Mouse (Mus musculus) intestine, embryonic 16.5 days (tissue): ENCODE measurements around the gene Gse1. TPM values are rescaled to one million over a fixed set of nuclear protein-coding genes. Genes with fewer than 3 reads are reported as not detected.

Source experiments
- ATAC-seq: fragments of 200-750 bp; cut with Nextera tagmentation; 2 replicates; pipeline ENCODE4 v1.8.0; 2017; ENCODE audit warnings: moderate TSS enrichment, moderate library complexity
- H3K27ac ChIP-seq: fragments of 300-500 bp; sonication (generic); 2 replicates; pipeline ENCODE4 v1.5.1; 2014; ENCODE audit warnings: mild to moderate bottlenecking, low read length
- H3K27me3 ChIP-seq: fragments of 300-500 bp; sonication (generic); replicated peaks from 2 replicates; pipeline ENCODE4 v1.6.1; 2014; ENCODE audit warnings: low read length, control low read depth, mixed read lengths; ENCODE audit not compliant: control insufficient read depth, insufficient read depth
- H3K36me3 ChIP-seq: fragments of 300-500 bp; sonication (generic); 2 replicates; pipeline ENCODE4 v1.6.1; 2014; ENCODE audit warnings: low read length, control low read depth; ENCODE audit not compliant: control insufficient read depth, insufficient read depth
- H3K4me1 ChIP-seq: fragments of 300-500 bp; sonication (generic); 2 replicates; pipeline ENCODE4 v1.6.1; 2014; ENCODE audit warnings: low read length, control low read depth, mixed read lengths; ENCODE audit not compliant: control insufficient read depth, insufficient read depth
- H3K4me2 ChIP-seq: fragments of 300-500 bp; sonication (generic); 2 replicates; pipeline ENCODE4 v1.6.1; 2014; ENCODE audit warnings: low read depth, low read length, control low read depth
- H3K4me3 ChIP-seq: fragments of 300-500 bp; sonication (generic); 2 replicates; pipeline ENCODE4 v1.5.1; 2014; ENCODE audit warnings: mild to moderate bottlenecking, low read length
- H3K9ac ChIP-seq: fragments of 300-500 bp; sonication (generic); 2 replicates; pipeline ENCODE4 v1.6.1; 2014; ENCODE audit warnings: low read depth, low read length
- H3K9me3 ChIP-seq: fragments of 300-500 bp; sonication (generic); 2 replicates; pipeline ENCODE4 v1.6.1; 2016; ENCODE audit warnings: low read length, control low read depth; ENCODE audit not compliant: control insufficient read depth
- WGBS: fragments of 180-500 bp; shearing (Covaris S2); extraction: QIAGEN DNeasy Blood & Tissue Kit; methylation state at CpG from one replicate; pipeline ENCODE4 v1.1.7; 2014; 5-methylcytosine and 5-hydroxymethylcytosine counted together
- polyA plus RNA-seq: library from polyadenylated mRNA; unstranded; fragments of >200 nt; fragmentation: Nextera tagmentation; extraction: Ambion mirVana; gene quantifications from 2 replicates; pipeline ENCODE4 v1.2.1, GENCODE M21; 2015

Gene Gse1
- polyA plus RNA-seq, 1 experiment from 2014 or later = 7.3 TPM

GRCm38 (mm10) chr8:120273430-120273829 lies 45.2 kb downstream of the Gse1 start:
- Histone ChIP-seq H3K9me3 (no peaks in the 10 kb centered on the region), H3K4me1 (peaks cover 46% of the 10 kb centered on the region), H3K9ac (no peak overlapping the region), H3K27me3 (no peaks in the 10 kb centered on the region), H3K4me2 (no peak overlapping the region), H3K4me3 (no peak overlapping the region), H3K36me3 (no peaks in the 10 kb centered on the region), H3K27ac (no peak overlapping the region)
- 81% methylated on average over 4 of the region's 4 CpGs for WGBS
- ATAC-seq = no peak

GRCm38 (mm10) chr8:120276051-120276890 lies 48.0 kb downstream of the Gse1 start:
- under 1% methylated on average over 49 of the region's 49 CpGs for WGBS

GRCm38 (mm10) chr8:120276891-120277426 lies 48.7 kb downstream of the Gse1 start:
- H3K36me3 ChIP-seq = no peaks in the 10 kb centered on the region
- H3K4me3 ChIP-seq = peak overlapping the region; percentile 48
- H3K27ac ChIP-seq = peak overlapping the region; percentile 92
- H3K4me1 ChIP-seq = peaks cover 49% of the 10 kb centered on the region
- H3K4me2 ChIP-seq = peak overlapping the region; percentile 70
- H3K9me3 ChIP-seq = no peaks in the 10 kb centered on the region
- peak; percentile 20 for ATAC-seq
- H3K9ac ChIP-seq = peak overlapping the region; percentile 74
- H3K27me3 ChIP-seq = no peaks in the 10 kb centered on the region
- WGBS = 12% methylated on average over 16 of the region's 16 CpGs

More at GRCm38 (mm10) chr8:120276051-120276890, 48.0 kb downstream of the Gse1 start:
- peak; percentile 92 for ATAC-seq
- Histone ChIP-seq H3K36me3 (no peaks in the 10 kb centered on the region), H3K27ac (peak overlapping the region; percentile 92), H3K9me3 (no peaks in the 10 kb centered on the region), H3K27me3 (no peaks in the 10 kb centered on the region), H3K9ac (peak overlapping the region; percentile 74), H3K4me3 (peak overlapping the region; percentile 48), H3K4me2 (peak overlapping the region; percentile 70), H3K4me1 (peaks cover 44% of the 10 kb centered on the region)

GRCm38 (mm10) chr8:120278009-120278408 lies 49.8 kb downstream of the Gse1 start:
- Histone ChIP-seq H3K9ac (peak overlapping the region; percentile 34), H3K27me3 (no peaks in the 10 kb centered on the region), H3K36me3 (no peaks in the 10 kb centered on the region), H3K9me3 (no peaks in the 10 kb centered on the region), H3K4me2 (0 out of 2 replicates have a peak overlapping the region, but pooled peaks have one; percentile 10), H3K4me3 (no peak overlapping the region), H3K4me1 (peaks cover 57% of the 10 kb centered on the region), H3K27ac (peak overlapping the region; percentile 92; the same call in 1 of the 2 replicates)
- no peak for ATAC-seq
- 53% methylated on average over 14 of the region's 14 CpGs for WGBS

GRCm38 (mm10) chr8:120279418-120279817 lies 51.2 kb downstream of the Gse1 start:
- Histone ChIP-seq H3K4me1 (peaks cover 66% of the 10 kb centered on the region), H3K4me3 (no peak overlapping the region), H3K9me3 (no peaks in the 10 kb centered on the region), H3K36me3 (no peaks in the 10 kb centered on the region), H3K27me3 (no peaks in the 10 kb centered on the region), H3K9ac (no peak overlapping the region), H3K27ac (peak overlapping the region; percentile 5; the same call in 1 of the 2 replicates), H3K4me2 (no peak overlapping the region)
- WGBS = 68% methylated on average over 8 of the region's 8 CpGs
- no peak for ATAC-seq

- Histone ChIP-seq H3K27ac (no peak overlapping the region), H3K36me3 (no peaks in the 10 kb centered on the region), H3K9ac (no peak overlapping the region), H3K4me3 (no peak overlapping the region), H3K4me1 (peaks cover 69% of the 10 kb centered on the region), H3K27me3 (no peaks in the 10 kb centered on the region), H3K9me3 (no peaks in the 10 kb centered on the region), H3K4me2 (no peak overlapping the region)
- ATAC-seq = no peak
- 14% methylated on average over 4 of the region's 4 CpGs for WGBS
Measured at GRCm38 (mm10) chr8:120281487-120281886, 53.2 kb downstream of the Gse1 start.

- no peaks in the 10 kb centered on the region for H3K36me3 ChIP-seq
- WGBS = 69% methylated on average over 5 of the region's 5 CpGs
- ATAC-seq = no peak
- H3K9ac ChIP-seq = 0 out of 2 replicates have a peak overlapping the region, but pooled peaks have one; percentile 2
- H3K27ac ChIP-seq = peak overlapping the region; percentile 27; the same call in 1 of the 2 replicates
- H3K4me1 ChIP-seq = peaks cover 59% of the 10 kb centered on the region
- H3K4me3 ChIP-seq = no peak overlapping the region
- no peaks in the 10 kb centered on the region for H3K9me3 ChIP-seq
- H3K27me3 ChIP-seq = no peaks in the 10 kb centered on the region
- H3K4me2 ChIP-seq = no peak overlapping the region
Measured at GRCm38 (mm10) chr8:120282465-120282864, 54.2 kb downstream of the Gse1 start.

GRCm38 (mm10) chr8:120284265-120284664 lies 56.0 kb downstream of the Gse1 start:
- Histone ChIP-seq H3K27ac (peak overlapping the region; percentile 78), H3K4me3 (no peak overlapping the region), H3K4me1 (peaks cover 53% of the 10 kb centered on the region), H3K9me3 (no peaks in the 10 kb centered on the region), H3K9ac (peak overlapping the region; percentile 37; the same call in 1 of the 2 replicates), H3K4me2 (no peak overlapping the region), H3K27me3 (no peaks in the 10 kb centered on the region), H3K36me3 (no peaks in the 10 kb centered on the region)
- 39% methylated on average over 9 of the region's 9 CpGs for WGBS
- no peak for ATAC-seq

GRCm38 (mm10) chr8:120285033-120285432 lies 56.8 kb downstream of the Gse1 start:
- Histone ChIP-seq H3K4me1 (peaks cover 61% of the 10 kb centered on the region), H3K4me3 (no peak overlapping the region), H3K9ac (peak overlapping the region; percentile 39; the same call in 1 of the 2 replicates), H3K27me3 (no peaks in the 10 kb centered on the region), H3K36me3 (no peaks in the 10 kb centered on the region), H3K4me2 (no peak overlapping the region), H3K27ac (peak overlapping the region; percentile 78), H3K9me3 (no peaks in the 10 kb centered on the region)
- peak; percentile 85 for ATAC-seq
- WGBS = 31% methylated on average over 3 of the region's 3 CpGs
